Mouse (Mus musculus): ENCODE data around the gene Cblb. TPM values are rescaled to one million over a fixed set of nuclear protein-coding genes. Genes with fewer than 3 reads are reported as not detected.

Cblb gene
- total and polyA plus RNA-seq, 2 experiments from 2014 or later, result 3.4 to 10.4 TPM

GRCm38 (mm10) chr16:52080619-52081395 lies 49.8 kb downstream of the Cblb start:
- Histone ChIP-seq H3K9ac (replicated peaks; ENCODE audit: low read depth, low read length) (no peak overlapping the region), H3K4me2 (ENCODE audit: low read depth, low read length) (no peak overlapping the region), H3K36me3 (replicated peaks; ENCODE audit: control insufficient read depth, insufficient read depth, low read length) (no peaks in the 10 kb centered on the region), H3K27ac (ENCODE audit: low read depth) (0 out of 2 replicates have a peak overlapping the region, but pooled peaks have one; percentile 11), H3K27me3 (ENCODE audit: control insufficient read depth, insufficient read depth, low read length) (no peaks in the 10 kb centered on the region), H3K4me1 (ENCODE audit: control insufficient read depth, insufficient read depth) (peaks cover 41% of the 10 kb centered on the region), H3K9me3 (replicated peaks; ENCODE audit: control insufficient read depth, low read length) (no peaks in the 10 kb centered on the region), H3K4me3 (ENCODE audit: low read depth, low read length) (no peak overlapping the region)
- DNase-seq (ENCODE audit: low spot score), result no peak
- no peak for TF ChIP-seq CTCF (IDR thresholded peaks at IDR 0.05; ENCODE audit: low read depth)
- TF ChIP-seq EP300 (IDR thresholded peaks at IDR 0.05; ENCODE audit: low read depth), result no peak
- WGBS, result 60% methylated on average over 11 of the region's 11 CpGs
- no peak for ATAC-seq (ENCODE audit: insufficient read depth, low read depth)

GRCm38 (mm10) chr16:52081756-52082155 lies 50.7 kb downstream of the Cblb start:
- no peaks in the 10 kb centered on the region for H3K27me3 ChIP-seq (ENCODE audit: control insufficient read depth, insufficient read depth, low read length)
- H3K4me1 ChIP-seq (ENCODE audit: control insufficient read depth, insufficient read depth), result peaks cover 38% of the 10 kb centered on the region
- ATAC-seq (ENCODE audit: insufficient read depth, low read depth) (no peak), DNase-seq (ENCODE audit: low spot score) (no peak)
- H3K9me3 ChIP-seq (replicated peaks; ENCODE audit: control insufficient read depth, low read length), result no peaks in the 10 kb centered on the region
- H3K9ac ChIP-seq (replicated peaks; ENCODE audit: low read depth, low read length), result no peak overlapping the region
- H3K4me3 ChIP-seq (ENCODE audit: low read depth, low read length), result no peak overlapping the region
- no peaks in the 10 kb centered on the region for H3K36me3 ChIP-seq (replicated peaks; ENCODE audit: control insufficient read depth, insufficient read depth, low read length)
- H3K27ac ChIP-seq (ENCODE audit: low read depth), result peak overlapping the region; percentile 11
- no peak for TF ChIP-seq CTCF (IDR thresholded peaks at IDR 0.05; ENCODE audit: low read depth)
- no peak for TF ChIP-seq EP300 (IDR thresholded peaks at IDR 0.05; ENCODE audit: low read depth)
- H3K4me2 ChIP-seq (ENCODE audit: low read depth, low read length), result peak overlapping the region; percentile 9; the same call in 1 of the 2 replicates
- 21% methylated on average over 3 of the region's 3 CpGs for WGBS

GRCm38 (mm10) chr16:52086793-52087450 lies 55.9 kb downstream of the Cblb start:
- Histone ChIP-seq H3K9me3 (replicated peaks; ENCODE audit: control insufficient read depth, low read length) (no peaks in the 10 kb centered on the region), H3K27ac (ENCODE audit: low read depth) (no peak overlapping the region), H3K27me3 (ENCODE audit: control insufficient read depth, insufficient read depth, low read length) (no peaks in the 10 kb centered on the region), H3K9ac (replicated peaks; ENCODE audit: low read depth, low read length) (no peak overlapping the region), H3K4me3 (ENCODE audit: low read depth, low read length) (no peak overlapping the region), H3K36me3 (replicated peaks; ENCODE audit: control insufficient read depth, insufficient read depth, low read length) (no peaks in the 10 kb centered on the region), H3K4me1 (ENCODE audit: control insufficient read depth, insufficient read depth) (peaks cover 11% of the 10 kb centered on the region), H3K4me2 (ENCODE audit: low read depth, low read length) (no peak overlapping the region)
- 67% methylated on average over 9 of the region's 9 CpGs for WGBS
- no peak for ATAC-seq (ENCODE audit: insufficient read depth, low read depth)
- no peak for DNase-seq (ENCODE audit: low spot score)
- TF ChIP-seq CTCF (IDR thresholded peaks at IDR 0.05; ENCODE audit: low read depth), result no peak
- TF ChIP-seq EP300 (IDR thresholded peaks at IDR 0.05; ENCODE audit: low read depth), result no peak

GRCm38 (mm10) chr16:52089354-52089753 lies 58.3 kb downstream of the Cblb start:
- ATAC-seq (ENCODE audit: insufficient read depth, low read depth) (no peak), DNase-seq (ENCODE audit: low spot score) (no peak)
- TF ChIP-seq CTCF (IDR thresholded peaks at IDR 0.05; ENCODE audit: low read depth), result no peak
- no peak for TF ChIP-seq EP300 (IDR thresholded peaks at IDR 0.05; ENCODE audit: low read depth)
- H3K27ac ChIP-seq (ENCODE audit: low read depth), result no peak overlapping the region; the same call in 1 of the 2 replicates
- no peak overlapping the region for H3K9ac ChIP-seq (replicated peaks; ENCODE audit: low read depth, low read length)
- H3K4me1 ChIP-seq (ENCODE audit: control insufficient read depth, insufficient read depth), result peaks cover 26% of the 10 kb centered on the region
- WGBS, result 80% methylated on average over 4 of the region's 4 CpGs
- H3K4me3 ChIP-seq (ENCODE audit: low read depth, low read length), result no peak overlapping the region
- no peaks in the 10 kb centered on the region for H3K27me3 ChIP-seq (ENCODE audit: control insufficient read depth, insufficient read depth, low read length)
- H3K4me2 ChIP-seq (ENCODE audit: low read depth, low read length), result no peak overlapping the region
- no peaks in the 10 kb centered on the region for H3K9me3 ChIP-seq (replicated peaks; ENCODE audit: control insufficient read depth, low read length)
- no peaks in the 10 kb centered on the region for H3K36me3 ChIP-seq (replicated peaks; ENCODE audit: control insufficient read depth, insufficient read depth, low read length)

- Histone ChIP-seq H3K9me3 (replicated peaks; ENCODE audit: control insufficient read depth, low read length) (no peaks in the 10 kb centered on the region), H3K27me3 (ENCODE audit: control insufficient read depth, insufficient read depth, low read length) (no peaks in the 10 kb centered on the region), H3K36me3 (replicated peaks; ENCODE audit: control insufficient read depth, insufficient read depth, low read length) (no peaks in the 10 kb centered on the region), H3K4me2 (ENCODE audit: low read depth, low read length) (no peak overlapping the region), H3K9ac (replicated peaks; ENCODE audit: low read depth, low read length) (no peak overlapping the region), H3K4me3 (ENCODE audit: low read depth, low read length) (no peak overlapping the region), H3K4me1 (ENCODE audit: control insufficient read depth, insufficient read depth) (peaks cover 38% of the 10 kb centered on the region), H3K27ac (ENCODE audit: low read depth) (no peak overlapping the region)
- ATAC-seq (ENCODE audit: insufficient read depth, low read depth), result no peak
- TF ChIP-seq CTCF (IDR thresholded peaks at IDR 0.05; ENCODE audit: low read depth) (no peak), EP300 (IDR thresholded peaks at IDR 0.05; ENCODE audit: low read depth) (no peak)
- DNase-seq (ENCODE audit: low spot score), result no peak
- WGBS, result 71% methylated on average over 6 of the region's 6 CpGs
Measured at GRCm38 (mm10) chr16:52090899-52091298, 59.9 kb downstream of the Cblb start.
